Mouse (Mus musculus): ENCODE measurements around the gene Scn10a. TPM values are rescaled to one million over a fixed set of nuclear protein-coding genes. Genes with fewer than 3 reads are reported as not detected.

The Scn10a gene
- polyA plus RNA-seq, 1 experiment from 2014 or later = 0.02 TPM

DNA sequence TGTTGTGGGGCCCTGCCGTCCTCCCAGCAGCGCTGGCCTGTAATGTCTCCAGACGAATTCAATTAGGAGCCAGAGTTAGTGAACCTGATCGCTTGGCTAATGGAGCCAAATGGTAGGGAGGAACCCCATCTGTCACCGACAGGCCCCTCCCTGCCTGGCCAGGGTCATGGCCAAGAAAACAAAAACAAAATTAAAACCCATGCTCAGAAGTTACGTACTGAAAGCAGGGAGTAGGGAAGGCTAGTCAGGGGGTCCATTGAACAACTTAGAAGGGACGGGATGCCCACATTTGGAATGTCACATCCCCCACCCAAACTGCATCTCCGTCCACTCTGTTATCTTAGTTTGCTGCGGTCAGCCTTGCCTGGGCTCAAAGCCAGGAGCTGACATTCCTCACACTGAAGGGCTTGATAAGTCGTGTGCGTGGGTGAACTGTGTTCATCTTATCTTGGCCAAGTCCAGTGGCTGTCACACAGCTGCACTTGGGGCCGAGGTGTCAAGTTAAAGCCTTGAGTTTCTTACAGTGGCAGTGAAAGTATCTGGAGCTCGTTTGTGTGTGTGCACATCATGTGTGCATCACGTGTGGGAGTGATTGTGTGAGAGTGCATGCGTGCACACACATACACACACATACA is 87.1 kb downstream of the Scn10a start:
- TF ChIP-seq EP300 (IDR thresholded peaks at IDR 0.05) = no peak
- no peak for TF ChIP-seq CTCF (IDR thresholded peaks at IDR 0.05)
- WGBS = 19% methylated on average over 15 of the region's 15 CpGs
- Histone ChIP-seq H3K27me3 (replicated peaks; ENCODE audit: insufficient read depth, low read length) (no peaks in the 10 kb centered on the region; the same call in 1 of the 2 replicates), H3K9me3 (ENCODE audit: low read length) (no peaks in the 10 kb centered on the region), H3K27ac (ENCODE audit: low read length) (no peak overlapping the region), H3K4me1 (ENCODE audit: insufficient read depth, low read depth, low read length) (no peaks in the 10 kb centered on the region), H3K36me3 (ENCODE audit: insufficient read depth, low read length) (no peaks in the 10 kb centered on the region), H3K9ac (replicated peaks; ENCODE audit: low read depth) (no peak overlapping the region), H3K4me3 (ENCODE audit: low read depth, low read length) (no peak overlapping the region), H3K4me2 (replicated peaks; ENCODE audit: low read depth, low read length) (no peak overlapping the region)
- DNase-seq (ENCODE audit: low spot score) (peak; percentile 22), ATAC-seq (no peak)

GRCm38 (mm10) chr9:119631393-119631898 is 87.7 kb downstream of the Scn10a start:
- Histone ChIP-seq H3K36me3 (ENCODE audit: insufficient read depth, low read length) (no peaks in the 10 kb centered on the region), H3K27me3 (replicated peaks; ENCODE audit: insufficient read depth, low read length) (no peaks in the 10 kb centered on the region; the same call in 1 of the 2 replicates), H3K4me3 (ENCODE audit: low read depth, low read length) (no peak overlapping the region), H3K27ac (ENCODE audit: low read length) (no peak overlapping the region), H3K9ac (replicated peaks; ENCODE audit: low read depth) (no peak overlapping the region), H3K9me3 (ENCODE audit: low read length) (no peaks in the 10 kb centered on the region), H3K4me1 (ENCODE audit: insufficient read depth, low read depth, low read length) (no peaks in the 10 kb centered on the region), H3K4me2 (replicated peaks; ENCODE audit: low read depth, low read length) (no peak overlapping the region)
- ATAC-seq (no peak), DNase-seq (ENCODE audit: low spot score) (no peak)
- TF ChIP-seq EP300 (IDR thresholded peaks at IDR 0.05) (no peak), CTCF (IDR thresholded peaks at IDR 0.05) (no peak)
- WGBS = 64% methylated on average over 13 of the region's 13 CpGs

DNA sequence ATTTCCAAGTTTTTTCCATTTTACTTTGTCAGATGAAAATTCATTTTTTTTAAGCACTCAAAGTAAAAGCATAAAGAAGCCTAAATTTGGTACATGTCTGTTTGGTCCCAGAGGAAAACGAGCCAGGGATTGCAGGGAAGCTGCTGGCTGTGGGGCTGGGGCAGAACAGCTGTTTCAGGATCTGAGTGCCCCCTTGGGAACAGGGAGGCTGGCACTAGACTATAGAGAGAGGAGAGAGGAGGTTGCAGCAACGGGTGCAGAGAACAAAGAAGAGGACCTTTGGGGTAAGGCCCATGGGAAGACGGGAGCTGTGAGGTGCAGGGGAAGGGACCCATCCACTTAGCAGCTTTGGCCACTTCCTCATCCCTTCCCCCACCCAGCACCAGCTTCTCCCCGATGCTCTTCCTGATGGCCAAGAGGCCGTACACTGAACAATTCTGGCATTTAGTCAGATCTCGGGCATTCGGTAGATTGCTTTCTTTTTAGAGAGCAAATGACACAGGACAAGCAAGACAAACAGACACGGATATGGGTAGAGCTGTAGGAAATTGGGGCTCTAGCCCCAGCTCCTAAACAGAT is 90.3 kb downstream of the Scn10a start:
- Histone ChIP-seq H3K4me3 (ENCODE audit: low read depth, low read length) (no peak overlapping the region), H3K36me3 (ENCODE audit: insufficient read depth, low read length) (no peaks in the 10 kb centered on the region), H3K27me3 (replicated peaks; ENCODE audit: insufficient read depth, low read length) (no peaks in the 10 kb centered on the region; the same call in 1 of the 2 replicates), H3K9me3 (ENCODE audit: low read length) (no peaks in the 10 kb centered on the region), H3K9ac (replicated peaks; ENCODE audit: low read depth) (no peak overlapping the region), H3K4me1 (ENCODE audit: insufficient read depth, low read depth, low read length) (no peaks in the 10 kb centered on the region), H3K4me2 (replicated peaks; ENCODE audit: low read depth, low read length) (no peak overlapping the region), H3K27ac (ENCODE audit: low read length) (no peak overlapping the region)
- WGBS = 53% methylated on average over 8 of the region's 8 CpGs
- TF ChIP-seq EP300 (IDR thresholded peaks at IDR 0.05) (no peak), CTCF (IDR thresholded peaks at IDR 0.05) (no peak)
- ATAC-seq (no peak), DNase-seq (ENCODE audit: low spot score) (no peak)

- Histone ChIP-seq H3K27me3 (replicated peaks; ENCODE audit: insufficient read depth, low read length) (no peaks in the 10 kb centered on the region; the same call in 1 of the 2 replicates), H3K9me3 (ENCODE audit: low read length) (no peaks in the 10 kb centered on the region), H3K4me1 (ENCODE audit: insufficient read depth, low read depth, low read length) (no peaks in the 10 kb centered on the region), H3K27ac (ENCODE audit: low read length) (no peak overlapping the region), H3K36me3 (ENCODE audit: insufficient read depth, low read length) (no peaks in the 10 kb centered on the region), H3K9ac (replicated peaks; ENCODE audit: low read depth) (no peak overlapping the region), H3K4me2 (replicated peaks; ENCODE audit: low read depth, low read length) (no peak overlapping the region), H3K4me3 (ENCODE audit: low read depth, low read length) (no peak overlapping the region)
- no peak for TF ChIP-seq CTCF (IDR thresholded peaks at IDR 0.05)
- no peak for DNase-seq (ENCODE audit: low spot score)
- no peak for ATAC-seq
- 57% methylated on average over 6 of the region's 6 CpGs for WGBS
Measured at GRCm38 (mm10) chr9:119627227-119627626, 91.9 kb downstream of the Scn10a start.

DNA sequence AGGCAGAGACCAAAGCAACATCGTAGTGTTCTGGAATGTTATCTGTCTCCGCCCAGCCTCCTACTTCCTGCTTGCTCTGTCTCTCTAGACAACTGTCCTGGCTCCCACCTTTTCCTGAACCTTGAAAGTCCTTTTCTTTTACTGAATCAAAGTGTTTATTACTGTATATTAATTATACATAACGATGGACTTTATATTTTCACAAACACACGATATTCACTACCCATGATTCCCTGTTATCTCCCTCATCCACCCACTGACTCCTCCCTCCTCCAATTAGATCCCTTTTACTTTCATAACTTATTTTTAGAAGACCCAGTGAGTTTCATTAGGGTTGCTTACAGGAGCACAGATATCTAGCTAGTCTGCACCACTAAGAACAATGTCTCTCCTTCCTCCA is 95.0 kb downstream of the Scn10a start:
- no peak overlapping the region for H3K27ac ChIP-seq (ENCODE audit: low read length)
- H3K4me2 ChIP-seq (replicated peaks; ENCODE audit: low read depth, low read length) = no peak overlapping the region

GRCm38 (mm10) chr9:119614798-119615197 is 104.3 kb downstream of the Scn10a start:
- ATAC-seq (no peak), DNase-seq (ENCODE audit: low spot score) (no peak)
- 68% methylated on average over 6 of the region's 6 CpGs for WGBS
- Histone ChIP-seq H3K4me2 (replicated peaks; ENCODE audit: low read depth, low read length) (no peak overlapping the region), H3K4me3 (ENCODE audit: low read depth, low read length) (no peak overlapping the region), H3K36me3 (ENCODE audit: insufficient read depth, low read length) (no peaks in the 10 kb centered on the region), H3K27me3 (replicated peaks; ENCODE audit: insufficient read depth, low read length) (no peaks in the 10 kb centered on the region), H3K9me3 (ENCODE audit: low read length) (no peaks in the 10 kb centered on the region), H3K27ac (ENCODE audit: low read length) (no peak overlapping the region), H3K9ac (replicated peaks; ENCODE audit: low read depth) (no peak overlapping the region), H3K4me1 (ENCODE audit: insufficient read depth, low read depth, low read length) (no peaks in the 10 kb centered on the region)
- no peak for TF ChIP-seq CTCF (IDR thresholded peaks at IDR 0.05)
- no peak for TF ChIP-seq EP300 (IDR thresholded peaks at IDR 0.05)

More for the DNA sequence above, 95.0 kb downstream of the Scn10a start:
- TF ChIP-seq CTCF (IDR thresholded peaks at IDR 0.05) (no peak), EP300 (IDR thresholded peaks at IDR 0.05) (no peak)
- WGBS = 65% methylated on average over 4 of the region's 4 CpGs
- no peak for ATAC-seq
- H3K9ac ChIP-seq (replicated peaks; ENCODE audit: low read depth) = no peak overlapping the region
- no peak for DNase-seq (ENCODE audit: low spot score)
- H3K4me3 ChIP-seq (ENCODE audit: low read depth, low read length) = no peak overlapping the region
- no peaks in the 10 kb centered on the region for H3K4me1 ChIP-seq (ENCODE audit: insufficient read depth, low read depth, low read length)
- no peaks in the 10 kb centered on the region for H3K9me3 ChIP-seq (ENCODE audit: low read length)
- no peaks in the 10 kb centered on the region for H3K36me3 ChIP-seq (ENCODE audit: insufficient read depth, low read length)
- H3K27me3 ChIP-seq (replicated peaks; ENCODE audit: insufficient read depth, low read length) = no peaks in the 10 kb centered on the region; the same call in 1 of the 2 replicates
